Mouse (Mus musculus): Measurements from ENCODE around the gene Dspp. TPM values are rescaled to one million over a fixed set of nuclear protein-coding genes. Genes with fewer than 3 reads are reported as not detected.
A peak's percentile ranks its signal among the peaks of the same experiment; 100 is the strongest.

The Dspp gene
- not detected in 2 replicates for polyA plus RNA-seq (2014; fragmentation: Nextera tagmentation; extraction: Ambion mirVana)

- ATAC-seq (ENCODE audit: low FRiP score), result no peak
- 89% methylated on average over 7 of the region's 7 CpGs for WGBS
- no peaks in the 10 kb centered on the region for H3K27me3 ChIP-seq (ENCODE audit: control insufficient read depth, insufficient read depth, low read length)
- no peak for DNase-seq (ENCODE audit: low spot score)
- no peaks in the 10 kb centered on the region for H3K9me3 ChIP-seq (ENCODE audit: control insufficient read depth, low read length)
- no peaks in the 10 kb centered on the region for H3K4me1 ChIP-seq (replicated peaks; ENCODE audit: control insufficient read depth, insufficient read depth, low read length)
- H3K27ac ChIP-seq, result no peak within 1 kb of the TSS
- H3K9ac ChIP-seq, result no peak within 1 kb of the TSS
- no peak within 1 kb of the TSS for H3K4me3 ChIP-seq (replicated peaks; ENCODE audit: low read length)
- no peak within 1 kb of the TSS for H3K4me2 ChIP-seq (replicated peaks)
- no peaks in the 10 kb centered on the region for H3K36me3 ChIP-seq (replicated peaks; ENCODE audit: control insufficient read depth, insufficient read depth)
Measured at GRCm38 (mm10) chr5:104170412-104170811, at the start of gene Dspp. TSS of gene Dspp (plus strand) at chr5:104170712.

GRCm38 (mm10) chr5:104124016-104124658, 46.4 kb upstream of the Dspp start:
- DNase-seq (ENCODE audit: low spot score) (no peak), ATAC-seq (ENCODE audit: low FRiP score) (no peak)
- 87% methylated on average over 6 of the region's 6 CpGs for WGBS
- no peak overlapping the region for H3K4me3 ChIP-seq (replicated peaks; ENCODE audit: low read length)
- H3K9ac ChIP-seq, result no peak overlapping the region
- H3K27ac ChIP-seq, result no peak overlapping the region
- no peaks in the 10 kb centered on the region for H3K27me3 ChIP-seq (ENCODE audit: control insufficient read depth, insufficient read depth, low read length)
- H3K36me3 ChIP-seq (replicated peaks; ENCODE audit: control insufficient read depth, insufficient read depth), result no peaks in the 10 kb centered on the region
- H3K9me3 ChIP-seq (ENCODE audit: control insufficient read depth, low read length), result no peaks in the 10 kb centered on the region
- H3K4me2 ChIP-seq (replicated peaks), result no peak overlapping the region
- no peaks in the 10 kb centered on the region for H3K4me1 ChIP-seq (replicated peaks; ENCODE audit: control insufficient read depth, insufficient read depth, low read length)

DNA sequence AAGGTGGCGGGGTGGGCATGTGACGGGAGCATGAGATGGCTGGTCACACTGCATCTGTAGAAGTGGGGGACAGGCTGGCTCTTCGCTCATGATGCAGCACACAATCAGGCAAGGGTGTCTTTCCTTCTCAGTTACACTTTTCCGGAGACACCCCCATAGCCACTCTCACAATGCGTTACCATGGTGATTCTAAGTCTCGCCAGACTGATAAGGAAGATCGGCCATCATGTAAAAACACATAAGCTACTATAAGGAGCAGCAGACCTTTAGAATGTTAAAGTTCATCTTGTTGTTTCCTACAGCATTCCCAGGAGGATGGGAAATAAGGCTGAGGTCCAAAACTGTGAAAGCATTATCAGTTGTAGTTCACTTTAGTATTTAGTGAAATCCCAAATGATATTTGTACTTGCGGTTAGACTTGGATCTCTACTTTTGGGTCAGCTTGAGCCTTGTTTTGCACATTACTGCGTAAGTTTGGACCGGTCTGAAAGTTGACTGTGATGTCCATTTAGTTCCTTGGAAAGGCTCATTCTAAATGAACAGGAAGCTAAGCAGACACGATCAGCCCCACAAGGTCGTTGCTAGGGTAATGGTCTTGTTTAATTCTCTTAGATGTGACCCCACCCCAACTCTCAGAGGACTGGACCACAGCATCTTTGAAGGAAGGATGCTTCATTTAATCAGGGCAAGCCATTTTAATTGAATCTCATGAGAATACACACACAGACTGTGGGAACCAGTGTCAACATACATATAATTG, 43.8 kb upstream of the Dspp start:
- WGBS, result 83% methylated on average over 12 of the region's 12 CpGs
- DNase-seq (ENCODE audit: low spot score) (no peak), ATAC-seq (ENCODE audit: low FRiP score) (no peak)
- H3K36me3 ChIP-seq (replicated peaks; ENCODE audit: control insufficient read depth, insufficient read depth), result no peaks in the 10 kb centered on the region
- H3K9me3 ChIP-seq (ENCODE audit: control insufficient read depth, low read length), result no peaks in the 10 kb centered on the region
- H3K4me3 ChIP-seq (replicated peaks; ENCODE audit: low read length), result no peak overlapping the region
- no peaks in the 10 kb centered on the region for H3K4me1 ChIP-seq (replicated peaks; ENCODE audit: control insufficient read depth, insufficient read depth, low read length)
- no peaks in the 10 kb centered on the region for H3K27me3 ChIP-seq (ENCODE audit: control insufficient read depth, insufficient read depth, low read length)
- H3K27ac ChIP-seq, result no peak overlapping the region
- no peak overlapping the region for H3K9ac ChIP-seq
- H3K4me2 ChIP-seq (replicated peaks), result no peak overlapping the region

DNA sequence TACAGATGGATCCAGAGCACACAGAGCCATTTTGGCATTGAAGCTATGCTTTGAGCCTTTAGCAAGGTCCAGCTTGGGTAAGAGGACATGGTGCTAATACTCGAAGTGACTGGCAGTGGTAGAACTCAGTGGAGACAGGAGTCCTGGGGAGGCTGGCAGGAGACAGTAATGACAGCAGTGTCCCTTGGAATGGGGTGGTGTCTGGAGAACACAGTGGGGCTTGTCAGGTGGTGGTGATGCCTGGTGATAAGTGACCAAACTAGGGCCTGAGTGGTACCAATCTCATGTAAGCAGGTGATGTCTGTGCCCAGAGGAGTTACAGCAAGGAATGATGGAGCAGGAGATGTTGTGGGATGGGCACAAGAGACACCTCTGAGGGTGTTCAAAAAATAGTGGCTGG, 43.2 kb upstream of the Dspp start:
- 82% methylated on average over 1 of the region's 1 CpGs for WGBS
- Histone ChIP-seq H3K4me1 (replicated peaks; ENCODE audit: control insufficient read depth, insufficient read depth, low read length) (no peaks in the 10 kb centered on the region), H3K36me3 (replicated peaks; ENCODE audit: control insufficient read depth, insufficient read depth) (no peaks in the 10 kb centered on the region), H3K27me3 (ENCODE audit: control insufficient read depth, insufficient read depth, low read length) (no peaks in the 10 kb centered on the region), H3K27ac (no peak overlapping the region), H3K9ac (no peak overlapping the region), H3K4me2 (replicated peaks) (no peak overlapping the region), H3K9me3 (ENCODE audit: control insufficient read depth, low read length) (no peaks in the 10 kb centered on the region), H3K4me3 (replicated peaks; ENCODE audit: low read length) (no peak overlapping the region)
- no peak for DNase-seq (ENCODE audit: low spot score)
- ATAC-seq (ENCODE audit: low FRiP score), result no peak

GRCm38 (mm10) chr5:104128281-104129031, 42.1 kb upstream of the Dspp start:
- no peaks in the 10 kb centered on the region for H3K4me1 ChIP-seq (replicated peaks; ENCODE audit: control insufficient read depth, insufficient read depth, low read length)
- no peak overlapping the region for H3K4me3 ChIP-seq (replicated peaks; ENCODE audit: low read length)
- H3K9me3 ChIP-seq (ENCODE audit: control insufficient read depth, low read length), result no peaks in the 10 kb centered on the region
- ATAC-seq (ENCODE audit: low FRiP score) (no peak), DNase-seq (ENCODE audit: low spot score) (no peak)
- no peaks in the 10 kb centered on the region for H3K36me3 ChIP-seq (replicated peaks; ENCODE audit: control insufficient read depth, insufficient read depth)
- H3K27me3 ChIP-seq (ENCODE audit: control insufficient read depth, insufficient read depth, low read length), result no peaks in the 10 kb centered on the region
- H3K9ac ChIP-seq, result no peak overlapping the region
- H3K4me2 ChIP-seq (replicated peaks), result no peak overlapping the region
- no peak overlapping the region; the same call in 1 of the 2 replicates for H3K27ac ChIP-seq
- 67% methylated on average over 12 of the region's 12 CpGs for WGBS

- 87% methylated on average over 4 of the region's 4 CpGs for WGBS
- no peak overlapping the region for H3K4me2 ChIP-seq (replicated peaks)
Measured at GRCm38 (mm10) chr5:104130891-104131290, 39.6 kb upstream of the Dspp start.

DNA sequence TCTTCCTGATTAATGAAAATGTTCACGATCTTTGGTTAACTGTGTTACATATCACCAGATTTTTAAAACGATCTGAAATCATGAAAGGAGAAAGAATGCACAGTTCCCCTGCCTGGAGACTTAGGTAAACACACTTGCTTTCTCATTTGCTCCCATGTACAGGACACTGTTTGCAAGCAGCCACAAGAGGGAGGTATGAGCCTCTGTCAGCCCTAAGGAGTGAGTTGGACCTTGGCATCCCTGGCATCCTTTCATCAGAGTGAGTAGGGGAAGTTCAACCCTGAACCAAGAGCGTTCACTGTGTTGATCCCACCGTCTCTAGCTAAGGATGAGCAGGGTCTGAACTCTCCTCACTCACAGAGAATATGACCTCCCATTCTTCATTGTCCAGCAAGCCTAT, 39.0 kb upstream of the Dspp start:
- H3K27me3 ChIP-seq (ENCODE audit: control insufficient read depth, insufficient read depth, low read length), result no peaks in the 10 kb centered on the region
- ATAC-seq (ENCODE audit: low FRiP score), result peak; percentile 60; the same call in 1 of the 2 replicates

More at GRCm38 (mm10) chr5:104130891-104131290, 39.6 kb upstream of the Dspp start:
- no peak for DNase-seq (ENCODE audit: low spot score)
- H3K9me3 ChIP-seq (ENCODE audit: control insufficient read depth, low read length), result no peaks in the 10 kb centered on the region
- no peaks in the 10 kb centered on the region for H3K4me1 ChIP-seq (replicated peaks; ENCODE audit: control insufficient read depth, insufficient read depth, low read length)
- H3K27ac ChIP-seq, result no peak overlapping the region
- H3K27me3 ChIP-seq (ENCODE audit: control insufficient read depth, insufficient read depth, low read length), result no peaks in the 10 kb centered on the region
- H3K9ac ChIP-seq, result no peak overlapping the region
- H3K4me3 ChIP-seq (replicated peaks; ENCODE audit: low read length), result no peak overlapping the region
- ATAC-seq (ENCODE audit: low FRiP score), result no peak
- no peaks in the 10 kb centered on the region for H3K36me3 ChIP-seq (replicated peaks; ENCODE audit: control insufficient read depth, insufficient read depth)

GRCm38 (mm10) chr5:104133752-104134151, 36.8 kb upstream of the Dspp start:
- DNase-seq (ENCODE audit: low spot score) (no peak), ATAC-seq (ENCODE audit: low FRiP score) (no peak)
- no peaks in the 10 kb centered on the region for H3K4me1 ChIP-seq (replicated peaks; ENCODE audit: control insufficient read depth, insufficient read depth, low read length)
- H3K9me3 ChIP-seq (ENCODE audit: control insufficient read depth, low read length), result no peaks in the 10 kb centered on the region
- H3K27ac ChIP-seq, result no peak overlapping the region
- H3K4me2 ChIP-seq (replicated peaks), result no peak overlapping the region
- H3K4me3 ChIP-seq (replicated peaks; ENCODE audit: low read length), result no peak overlapping the region
- WGBS, result 79% methylated on average over 4 of the region's 4 CpGs
- no peaks in the 10 kb centered on the region for H3K36me3 ChIP-seq (replicated peaks; ENCODE audit: control insufficient read depth, insufficient read depth)
- no peaks in the 10 kb centered on the region for H3K27me3 ChIP-seq (ENCODE audit: control insufficient read depth, insufficient read depth, low read length)
- H3K9ac ChIP-seq, result no peak overlapping the region

More for the DNA sequence above, 39.0 kb upstream of the Dspp start:
- H3K4me2 ChIP-seq (replicated peaks), result no peak overlapping the region
- no peaks in the 10 kb centered on the region for H3K36me3 ChIP-seq (replicated peaks; ENCODE audit: control insufficient read depth, insufficient read depth)
- WGBS, result 64% methylated on average over 4 of the region's 4 CpGs
- H3K4me3 ChIP-seq (replicated peaks; ENCODE audit: low read length), result no peak overlapping the region
- no peaks in the 10 kb centered on the region for H3K4me1 ChIP-seq (replicated peaks; ENCODE audit: control insufficient read depth, insufficient read depth, low read length)
- no peak overlapping the region for H3K27ac ChIP-seq
- no peak for DNase-seq (ENCODE audit: low spot score)
- no peaks in the 10 kb centered on the region for H3K9me3 ChIP-seq (ENCODE audit: control insufficient read depth, low read length)
- no peak overlapping the region for H3K9ac ChIP-seq

DNA sequence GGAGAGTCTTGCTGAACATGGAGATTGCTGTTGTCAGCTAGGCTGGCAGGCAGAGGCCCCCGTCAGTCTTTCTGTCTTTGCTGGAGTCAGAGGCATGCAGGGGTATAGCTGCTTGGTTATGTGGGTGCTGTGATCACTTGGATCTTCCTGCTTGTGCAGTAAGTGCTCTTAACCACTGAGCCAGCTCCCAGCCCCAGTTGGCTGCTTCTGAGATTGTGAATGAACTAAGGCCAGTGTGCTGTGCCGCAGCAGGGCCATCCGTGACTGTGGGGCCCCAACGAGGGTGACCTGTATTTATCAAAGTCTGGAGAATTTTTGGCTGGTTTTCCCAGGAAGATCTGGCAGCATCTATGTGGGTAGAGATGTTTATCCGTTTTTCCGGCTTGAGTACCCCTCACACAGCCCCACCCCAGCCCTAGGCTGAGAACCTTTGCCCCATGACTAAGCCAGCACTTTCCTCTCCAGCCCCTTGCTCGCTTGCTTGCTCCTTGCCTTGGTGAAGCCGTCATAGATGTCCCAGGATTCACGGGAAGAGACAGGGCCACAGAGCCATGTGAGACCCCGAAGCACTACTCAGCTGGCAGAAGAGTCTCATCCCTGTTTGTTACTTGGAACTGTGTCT, 32.5 kb upstream of the Dspp start:
- ATAC-seq (ENCODE audit: low FRiP score), result no peak
- no peaks in the 10 kb centered on the region for H3K36me3 ChIP-seq (replicated peaks; ENCODE audit: control insufficient read depth, insufficient read depth)
- WGBS, result 83% methylated on average over 10 of the region's 10 CpGs
- H3K27me3 ChIP-seq (ENCODE audit: control insufficient read depth, insufficient read depth, low read length), result no peaks in the 10 kb centered on the region
- H3K4me3 ChIP-seq (replicated peaks; ENCODE audit: low read length), result no peak overlapping the region
- no peak overlapping the region for H3K9ac ChIP-seq
- H3K4me1 ChIP-seq (replicated peaks; ENCODE audit: control insufficient read depth, insufficient read depth, low read length), result no peaks in the 10 kb centered on the region
- no peak for DNase-seq (ENCODE audit: low spot score)
- no peaks in the 10 kb centered on the region for H3K9me3 ChIP-seq (ENCODE audit: control insufficient read depth, low read length)
- H3K4me2 ChIP-seq (replicated peaks), result no peak overlapping the region
- H3K27ac ChIP-seq, result no peak overlapping the region
